21 mouse cellular contexts compared by ENCODE assay signal in the genomic region with DNA sequence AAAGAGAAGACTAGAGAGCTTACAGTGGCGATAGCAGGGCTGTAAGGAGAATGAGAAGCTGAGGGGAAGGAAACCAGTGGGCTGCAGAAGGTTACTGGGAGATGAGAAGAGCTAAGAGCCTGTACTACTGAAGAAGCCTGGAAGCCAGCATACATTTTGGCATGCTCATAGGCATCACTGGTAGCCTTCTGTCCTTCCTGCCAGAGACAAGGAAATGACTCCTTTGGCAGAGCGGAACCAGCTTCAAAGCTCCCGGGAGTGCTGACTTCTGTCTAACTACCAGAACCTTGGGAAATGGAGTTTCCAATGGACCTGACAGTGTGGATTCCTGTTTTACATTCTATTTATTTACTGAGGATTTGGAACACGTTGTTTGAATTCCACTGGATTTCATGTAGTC.
"Had no signal": no experiment of that assay in that cellular context is flagged by ENCODE, and none has a peak within 500 bp of the region (broad histone marks: within the 10 kb centered on the region; RNA-seq: fewer than 3 reads in every experiment).

No protein-coding gene starts in this region.

- H3K27ac ChIP-seq: limb, embryonic 10.5 days; limb, embryonic 13.5 days; liver, embryonic 12.5 days; liver, embryonic 15.5 days; lung, embryonic 15.5 days; midbrain, embryonic 10.5 days; midbrain, embryonic 13.5 days; neural tube, embryonic 13.5 days had no signal

- H3K4me1 ChIP-seq: limb, embryonic 10.5 days; limb, embryonic 13.5 days; liver, embryonic 12.5 days; liver, embryonic 15.5 days; lung, embryonic 15.5 days; megakaryocyte, embryonic 14.5 days; midbrain, embryonic 10.5 days; midbrain, embryonic 13.5 days had no signal

- ATAC-seq: liver, embryonic 12.5 days; midbrain, embryonic 13.5 days; midbrain, embryonic 16.5 days had no signal

- H3K9me3 ChIP-seq: limb, embryonic 10.5 days; limb, embryonic 13.5 days; liver, embryonic 12.5 days; liver, embryonic 15.5 days; lung, embryonic 15.5 days; megakaryocyte, embryonic 14.5 days; midbrain, embryonic 10.5 days; midbrain, embryonic 13.5 days; neural tube, embryonic 13.5 days had no signal

- DNase-seq: kidney, postnatal 14 days; kidney, postnatal 4 days; layer of hippocampus, adult 9-11 months; liver; lung, adult 18-20 months; lung, postnatal 10 days; lung, postnatal 36 days; retina, postnatal 1 day; thymus, adult 18-20 months; thymus, postnatal 36 days had no signal

- H3K27me3 ChIP-seq: limb, embryonic 13.5 days; liver, embryonic 12.5 days; liver, embryonic 15.5 days; lung, embryonic 15.5 days; megakaryocyte, embryonic 14.5 days; midbrain, embryonic 13.5 days; neural tube, embryonic 13.5 days had no signal

- H3K36me3 ChIP-seq: limb, embryonic 10.5 days; limb, embryonic 13.5 days; liver, embryonic 12.5 days; liver, embryonic 15.5 days; lung, embryonic 15.5 days; midbrain, embryonic 10.5 days; midbrain, embryonic 13.5 days; neural tube, embryonic 13.5 days had no signal

- H3K4me3 ChIP-seq: limb, embryonic 10.5 days; limb, embryonic 13.5 days; liver, embryonic 12.5 days; liver, embryonic 15.5 days; lung, embryonic 15.5 days; megakaryocyte, embryonic 14.5 days; midbrain, embryonic 10.5 days; midbrain, embryonic 13.5 days; myocyte; neural tube, embryonic 13.5 days had no signal

- H3K4me2 ChIP-seq: limb, embryonic 13.5 days; liver, embryonic 12.5 days; liver, embryonic 15.5 days; lung, embryonic 15.5 days; midbrain, embryonic 13.5 days; neural tube, embryonic 13.5 days had no signal

- H3K9ac ChIP-seq: limb, embryonic 13.5 days; liver, embryonic 12.5 days; liver, embryonic 15.5 days; lung, embryonic 15.5 days; midbrain, embryonic 13.5 days; neural tube, embryonic 13.5 days had no signal
